Mouse (Mus musculus): ENCODE data around the gene 2210011C24Rik.
A peak's percentile ranks its signal among the peaks of the same experiment; 100 is the strongest.
"Not testable (repeated sequence)": the region's sequence is repeated elsewhere in the genome, so short reads cannot be mapped to it uniquely, and the experiment has no call there.

Gene 2210011C24Rik

DNA sequence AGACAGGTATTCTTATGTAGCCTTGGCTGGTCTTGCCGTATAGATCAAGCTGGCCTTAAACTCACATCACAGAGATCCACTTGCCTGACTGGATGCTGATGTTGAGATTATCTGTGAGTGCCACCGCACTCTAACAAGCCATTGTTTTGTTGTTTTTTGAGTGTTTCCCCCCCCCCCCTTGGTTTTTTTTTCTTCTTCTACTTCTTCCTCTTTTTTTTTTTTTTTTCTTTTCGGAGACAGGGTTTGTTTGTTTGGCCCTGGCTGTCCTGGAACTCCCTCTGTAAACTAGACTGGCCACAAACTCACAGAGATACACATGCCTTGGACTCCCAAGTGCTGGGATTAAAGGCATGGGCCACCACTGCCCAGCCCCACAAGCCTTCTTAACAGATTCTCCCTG lies 17.9 kb downstream of the 2210011C24Rik start:
- no peak for DNase-seq (ENCODE audit: low spot score in 2 of 2)

DNA sequence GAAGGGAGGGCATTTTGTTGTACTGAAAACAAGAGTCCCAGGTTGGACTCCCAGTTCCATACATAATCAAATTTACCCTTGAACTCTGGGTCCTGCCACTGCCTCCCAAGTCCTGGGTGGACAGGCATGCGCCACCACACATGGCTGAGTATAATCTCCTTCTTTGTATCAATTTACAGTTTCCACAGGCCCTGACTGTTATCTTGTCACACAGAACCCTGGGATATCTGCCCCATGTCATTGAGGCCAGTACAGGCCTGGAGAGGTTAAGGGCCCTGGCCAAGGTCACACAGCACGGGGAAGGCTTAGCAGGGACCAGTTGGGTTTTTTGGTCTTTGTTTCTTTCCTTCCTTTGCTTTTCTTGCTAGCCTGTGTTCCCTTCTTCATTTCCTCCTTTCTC lies 19.5 kb downstream of the 2210011C24Rik start:
- no peak for DNase-seq (ENCODE audit: low spot score in 2 of 2)

DNA sequence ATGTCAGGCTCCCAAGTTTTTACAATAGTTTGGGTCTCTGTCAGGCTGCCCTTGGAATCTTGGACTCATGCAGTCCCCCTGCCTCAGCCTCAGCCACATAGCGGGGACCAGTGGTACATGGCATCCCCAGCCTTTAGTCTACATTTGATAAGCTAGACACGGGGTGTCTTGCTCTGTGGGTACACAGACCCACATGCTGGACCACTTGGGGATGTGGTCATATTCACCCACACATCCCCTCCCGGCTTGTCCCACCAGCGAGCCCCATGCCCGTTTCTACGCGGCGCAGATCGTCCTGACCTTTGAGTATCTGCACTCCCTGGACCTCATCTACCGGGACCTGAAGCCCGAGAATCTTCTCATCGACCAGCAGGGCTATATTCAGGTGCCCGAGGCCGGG lies 21.8 kb downstream of the 2210011C24Rik start:
- DNase-seq (ENCODE audit: low spot score in 2 of 2): no peak

DNA sequence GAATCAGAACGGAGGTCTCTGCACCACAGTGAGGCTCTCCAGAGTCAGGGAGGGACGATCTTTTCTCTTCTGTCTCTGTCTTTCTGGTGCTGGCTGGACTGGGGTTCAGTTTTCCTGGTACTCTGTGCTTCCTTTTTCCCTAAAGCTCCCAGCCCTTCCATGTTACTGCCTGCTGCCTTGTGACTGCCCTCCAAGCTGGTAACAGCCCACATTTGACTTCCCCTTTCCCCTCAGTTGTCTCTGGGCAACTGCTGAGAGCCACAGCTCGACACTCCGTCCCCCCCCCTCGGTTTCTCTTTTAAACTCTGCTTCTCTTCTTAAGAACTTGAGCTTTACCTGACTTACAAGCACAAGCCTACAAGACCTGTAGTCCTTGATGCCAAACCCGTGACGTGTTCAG lies 22.7 kb downstream of the 2210011C24Rik start:
- no peak for DNase-seq (ENCODE audit: low spot score in 2 of 2)

DNA sequence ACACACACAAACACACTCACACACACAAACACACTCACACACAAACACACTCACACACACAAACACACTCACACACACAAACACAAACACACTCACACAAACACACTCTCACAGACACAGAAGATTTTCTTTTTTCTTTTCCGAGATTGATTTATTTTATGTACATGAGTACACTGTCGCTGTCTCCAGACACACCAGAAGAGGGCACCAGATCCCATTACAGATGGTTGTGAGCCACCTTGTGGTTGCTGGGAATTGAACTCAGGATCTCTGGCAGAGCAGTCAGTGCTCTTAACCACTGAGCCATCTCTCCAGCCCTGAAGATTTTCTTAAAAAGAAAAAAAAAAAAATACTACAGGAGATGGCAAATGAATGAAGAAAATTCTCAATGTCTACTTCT lies 28.7 kb downstream of the 2210011C24Rik start:
- DNase-seq (ENCODE audit: low spot score in 2 of 2): not testable (repeated sequence)

DNA sequence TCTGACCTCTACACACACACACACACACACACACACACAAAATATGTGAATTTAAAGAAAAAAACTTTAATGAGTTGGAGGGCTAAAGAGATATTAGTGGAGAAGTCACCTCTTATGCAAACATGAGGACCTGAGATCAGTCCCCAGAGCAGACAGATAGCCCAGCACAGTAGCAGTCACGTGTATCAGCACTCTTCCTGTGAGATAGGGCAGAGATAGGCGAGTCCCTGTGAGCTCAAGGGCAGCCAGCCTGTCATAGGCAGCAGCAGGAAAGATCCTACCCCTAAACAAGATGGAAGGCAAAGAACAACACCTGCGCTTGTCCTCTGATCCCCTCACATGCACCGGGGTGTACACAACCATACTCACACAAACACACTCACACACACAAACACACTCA lies 29.5 kb downstream of the 2210011C24Rik start:
- DNase-seq (ENCODE audit: low spot score in 2 of 2): no peak

DNA sequence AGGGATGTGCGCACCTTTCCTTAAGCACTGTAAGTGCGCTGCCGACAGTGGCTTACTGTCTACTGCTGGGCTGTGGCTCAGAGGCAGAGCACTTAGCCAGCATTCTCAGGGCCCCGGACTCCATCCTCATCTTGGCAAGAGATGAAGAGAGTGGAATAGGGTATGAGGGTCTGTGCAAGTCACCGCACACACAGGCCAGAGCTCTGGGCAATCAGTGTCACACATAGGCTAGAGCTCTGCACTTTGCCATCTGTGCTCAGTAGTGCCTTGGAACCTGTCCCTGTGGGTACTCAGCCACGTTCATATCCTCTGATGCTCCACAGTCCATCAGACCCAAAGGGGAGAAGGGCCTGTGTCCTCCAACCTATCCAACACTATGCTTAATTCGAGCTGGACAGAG lies 30.4 kb downstream of the 2210011C24Rik start:
- DNase-seq (ENCODE audit: low spot score in 2 of 2): no peak

DNA sequence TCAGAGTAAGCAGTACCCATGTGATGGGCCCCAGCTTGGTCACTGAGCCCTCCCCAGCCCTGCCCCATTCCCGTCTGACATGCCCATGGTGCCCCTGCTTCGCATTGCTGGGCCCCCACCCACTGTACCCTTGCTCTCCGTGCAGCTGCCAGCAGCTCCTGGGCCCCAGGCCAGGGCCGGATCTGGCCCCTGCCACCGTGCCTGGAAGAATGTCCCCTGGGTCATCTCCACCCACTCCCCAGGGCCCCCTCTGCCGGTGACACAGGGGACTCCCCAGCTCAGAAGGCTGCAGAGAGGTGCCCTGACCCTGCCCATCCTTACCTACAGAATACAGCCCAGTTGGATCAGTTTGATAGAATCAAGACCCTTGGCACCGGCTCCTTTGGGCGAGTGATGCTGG lies 31.1 kb downstream of the 2210011C24Rik start:
- no peak for DNase-seq (ENCODE audit: low spot score in 2 of 2)

DNA sequence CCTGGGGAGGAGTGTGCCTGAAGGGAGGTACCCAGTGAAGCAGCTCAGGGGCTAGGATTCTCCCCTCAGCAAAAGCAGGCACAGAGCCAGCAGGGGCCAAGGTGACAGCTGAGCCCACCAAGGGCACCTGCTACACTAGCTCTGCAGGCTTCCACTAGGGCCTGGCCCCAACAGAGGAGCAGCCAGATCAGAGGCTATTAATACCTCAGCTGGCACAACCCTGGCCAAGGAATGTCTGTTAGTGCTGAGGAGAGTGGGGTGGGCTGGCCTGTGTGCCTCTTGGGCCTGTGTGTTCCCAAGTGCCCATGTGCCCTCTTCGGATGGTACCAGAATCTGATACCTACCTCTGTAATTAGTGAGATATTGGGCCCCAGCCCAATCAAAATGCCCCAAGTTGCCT lies 31.7 kb downstream of the 2210011C24Rik start:
- no peak for DNase-seq (ENCODE audit: low spot score in 2 of 2)

DNA sequence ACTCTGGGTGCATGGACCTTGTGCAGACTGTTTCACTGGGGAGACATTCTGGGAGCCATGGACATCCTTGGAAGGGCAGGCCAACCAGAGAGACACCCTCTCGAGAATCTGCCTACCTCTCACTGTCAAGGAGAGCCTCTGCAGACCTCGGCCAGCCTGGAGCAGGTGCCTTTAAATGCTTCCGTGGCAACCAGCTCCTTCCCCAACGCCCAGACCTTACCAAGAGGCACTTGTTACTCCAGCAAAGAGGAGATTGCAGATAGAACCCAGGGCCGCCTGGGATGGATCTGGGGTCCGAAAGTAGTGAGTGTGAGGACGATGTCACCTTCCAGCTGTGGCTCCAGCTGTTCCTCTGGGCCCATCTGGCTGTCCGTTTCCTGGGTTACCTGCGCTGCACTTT lies 33.8 kb downstream of the 2210011C24Rik start:
- no peak for DNase-seq (ENCODE audit: low spot score in 2 of 2)

DNA sequence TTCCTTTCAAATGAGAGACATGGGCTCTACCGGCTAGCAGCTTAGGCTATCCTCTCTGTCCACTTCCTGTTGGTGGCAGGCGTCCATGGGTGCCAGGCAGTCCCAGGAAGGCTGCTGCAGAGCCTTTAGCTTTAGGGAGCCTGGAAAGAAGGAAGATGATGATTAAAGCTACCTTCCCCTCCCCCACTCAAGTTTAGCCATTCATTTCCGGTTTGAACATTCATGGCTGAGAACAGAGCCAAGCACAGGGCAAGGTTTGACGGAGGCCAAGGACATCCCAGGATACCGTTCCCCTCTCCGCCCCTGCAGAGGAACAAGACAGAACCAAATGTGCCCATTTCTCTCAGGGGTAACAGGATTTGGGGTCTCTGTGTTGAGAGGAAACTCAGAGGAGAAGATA lies 34.3 kb downstream of the 2210011C24Rik start:
- DNase-seq (ENCODE audit: low spot score in 2 of 2): no peak

DNA sequence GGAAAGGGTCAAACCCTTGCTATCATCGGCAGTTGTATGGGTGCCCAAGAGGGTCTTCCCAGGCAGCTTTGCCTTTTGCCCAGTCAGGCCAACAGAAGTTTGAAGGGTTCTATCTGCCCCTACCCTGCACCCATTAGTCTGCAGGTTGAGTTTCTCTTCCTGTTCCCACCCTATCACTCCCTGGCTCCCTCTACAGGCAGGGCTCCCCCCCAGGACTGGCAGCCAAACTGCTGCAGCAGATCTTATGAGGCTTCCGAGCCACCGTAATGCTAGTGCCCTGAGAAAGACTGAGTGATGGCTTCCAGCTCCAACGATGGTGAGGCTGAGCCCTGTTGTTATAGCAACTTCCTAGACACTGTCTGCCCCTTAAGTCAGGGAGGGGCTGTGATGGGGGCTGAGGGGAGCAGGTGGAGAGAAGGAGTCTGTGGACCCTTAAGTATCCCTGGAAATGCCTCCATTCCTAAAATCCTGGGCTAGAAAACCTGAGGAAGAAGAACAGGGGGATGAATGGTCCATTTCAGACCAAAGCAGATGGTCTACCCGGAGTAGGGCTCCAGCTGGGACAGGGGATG lies 35.1 kb downstream of the 2210011C24Rik start:
- DNase-seq (ENCODE audit: low spot score in 2 of 2): no peak

DNA sequence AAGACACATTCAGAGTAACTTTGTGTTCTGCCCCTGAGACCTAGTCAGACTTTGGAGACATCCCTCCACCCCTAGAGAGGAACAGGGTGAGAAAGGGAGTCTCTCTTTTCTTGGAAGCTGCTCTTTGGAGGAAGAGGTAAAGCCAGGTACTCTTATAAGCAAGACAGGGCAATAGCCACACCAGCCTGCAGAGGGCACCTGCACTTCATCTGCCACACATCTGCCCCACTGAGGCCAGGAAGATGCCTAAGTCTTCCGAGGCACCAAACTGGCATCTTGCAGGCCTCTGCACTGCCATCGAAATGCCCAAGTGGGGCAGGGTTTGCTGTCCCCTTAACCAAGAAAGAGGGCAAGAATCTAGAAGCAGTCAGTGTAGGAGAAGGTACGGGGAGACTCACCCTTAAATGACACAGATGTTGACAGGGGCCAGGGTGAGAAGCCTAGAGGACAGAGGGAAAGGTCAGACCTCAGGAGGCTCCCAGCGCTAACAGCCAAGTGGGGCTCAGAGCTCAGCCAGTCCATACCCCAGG lies 35.8 kb downstream of the 2210011C24Rik start:
- no peak for DNase-seq (ENCODE audit: low spot score in 2 of 2)

DNA sequence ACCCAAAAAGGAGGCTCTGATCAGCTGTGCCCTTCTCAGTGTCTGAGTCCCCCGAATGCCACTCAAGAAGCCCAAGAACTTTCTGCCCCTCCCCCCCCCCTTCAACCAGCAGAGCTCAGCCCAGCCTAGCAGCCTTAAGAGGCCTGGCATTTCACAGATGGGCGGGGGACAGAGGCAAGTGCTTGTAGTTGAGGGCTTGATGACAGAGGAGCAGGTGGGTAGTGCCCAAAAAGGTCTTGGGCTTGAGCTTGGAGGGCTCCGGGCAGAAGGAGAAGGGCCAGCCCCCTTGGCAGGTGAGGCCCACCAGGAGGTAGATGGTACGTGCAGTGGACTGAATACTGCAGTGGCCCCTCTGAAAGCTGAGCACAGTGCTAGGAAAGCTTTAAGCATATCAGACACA lies 37.5 kb downstream of the 2210011C24Rik start:
- no peak for DNase-seq (ENCODE audit: low spot score in 2 of 2)

DNA sequence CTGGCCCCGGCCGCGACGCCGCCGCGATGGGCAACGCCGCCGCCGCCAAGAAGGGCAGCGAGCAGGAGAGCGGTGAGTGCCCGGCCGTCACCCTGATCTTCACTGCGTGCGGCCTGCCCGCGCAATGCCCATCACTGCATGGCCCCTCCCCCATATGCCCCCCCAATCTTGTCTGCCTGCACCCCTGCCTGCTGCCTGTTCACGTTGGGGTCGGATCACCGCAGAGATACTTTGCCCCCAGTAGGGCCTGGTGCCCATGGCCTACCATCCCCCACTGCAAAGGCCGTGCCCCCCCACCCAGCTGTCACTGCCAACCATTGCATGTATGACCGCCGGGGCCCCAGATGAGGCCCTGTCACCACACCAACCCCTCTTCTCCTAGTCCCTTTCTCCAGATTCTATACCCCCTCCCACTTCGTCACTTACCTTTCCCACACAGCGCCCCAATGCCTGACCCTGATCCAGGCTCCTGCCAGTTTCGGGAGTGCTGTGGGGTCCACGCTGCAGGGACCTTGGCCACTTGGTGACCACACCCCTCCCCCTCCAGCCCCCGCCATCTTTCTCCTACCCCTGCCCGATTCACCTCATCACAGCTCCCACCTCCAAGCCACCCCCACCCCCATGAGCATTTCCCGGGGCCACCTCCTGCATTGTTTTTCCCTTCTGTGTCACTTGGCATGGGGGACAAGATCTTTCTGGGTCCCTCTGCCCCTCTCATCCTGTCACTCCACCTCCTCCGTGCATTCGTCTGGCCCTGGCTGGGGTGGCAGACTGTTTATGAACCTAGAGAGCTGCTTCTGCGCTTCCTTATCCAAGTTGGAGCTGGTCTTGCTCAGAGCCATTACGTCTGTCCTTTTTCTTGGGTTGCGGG lies 38.6 kb downstream of the 2210011C24Rik start:
- no peak for DNase-seq (ENCODE audit: low spot score in 2 of 2)

DNA sequence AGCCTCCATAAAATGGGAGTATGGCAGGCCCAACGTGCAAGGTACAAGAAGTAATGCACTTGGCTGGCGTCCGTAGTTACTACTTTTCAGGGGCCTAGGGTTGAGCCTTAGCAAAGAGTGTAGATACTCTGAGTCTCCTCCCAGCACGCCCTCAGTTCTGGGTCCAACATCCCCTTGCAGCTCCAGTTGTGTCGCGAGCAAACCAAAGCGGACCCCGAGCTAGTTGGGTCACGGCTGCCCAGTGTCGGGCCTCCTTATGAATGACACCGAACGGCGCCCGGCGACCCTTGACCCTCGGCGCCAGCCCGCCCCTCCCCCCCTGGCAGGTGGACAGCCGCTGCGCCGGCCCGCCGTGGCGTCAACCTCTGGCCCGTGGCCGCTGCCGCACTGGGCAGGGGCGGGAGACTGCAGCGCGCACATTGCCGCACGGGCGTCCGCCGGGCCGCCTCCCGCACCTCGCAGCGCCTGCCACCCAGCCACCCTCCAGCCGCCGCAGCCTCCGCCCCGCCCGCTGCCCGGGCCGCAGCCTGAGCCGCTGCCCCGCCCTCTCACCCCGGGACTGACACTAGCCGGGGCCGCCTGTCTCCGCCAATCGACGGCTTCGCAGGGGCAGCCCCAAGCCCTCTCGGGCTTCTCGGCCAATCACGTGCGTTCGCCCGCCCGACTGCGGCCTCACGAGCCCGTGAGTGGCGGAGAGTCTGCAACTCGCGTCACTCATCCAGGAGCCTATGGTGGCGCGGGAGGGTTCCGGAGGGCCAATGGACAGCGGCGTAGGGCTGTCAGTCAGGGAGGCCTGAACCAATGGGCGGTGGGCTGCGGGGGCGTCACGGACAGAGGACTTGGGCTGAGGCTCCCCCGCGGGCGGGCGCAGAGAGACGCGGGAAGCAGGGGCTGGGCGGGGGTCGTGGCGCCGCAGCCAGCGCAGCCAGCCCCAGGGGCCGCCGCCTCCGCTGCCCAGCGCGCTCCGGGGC lies 39.5 kb downstream of the 2210011C24Rik start, which contains the start of gene Prkaca:
Prkaca (plus strand) TSS at position 844 of the 971 bp plus-strand sequence.
- peak; percentile 99 for DNase-seq (ENCODE audit: low spot score in 2 of 2)

DNA sequence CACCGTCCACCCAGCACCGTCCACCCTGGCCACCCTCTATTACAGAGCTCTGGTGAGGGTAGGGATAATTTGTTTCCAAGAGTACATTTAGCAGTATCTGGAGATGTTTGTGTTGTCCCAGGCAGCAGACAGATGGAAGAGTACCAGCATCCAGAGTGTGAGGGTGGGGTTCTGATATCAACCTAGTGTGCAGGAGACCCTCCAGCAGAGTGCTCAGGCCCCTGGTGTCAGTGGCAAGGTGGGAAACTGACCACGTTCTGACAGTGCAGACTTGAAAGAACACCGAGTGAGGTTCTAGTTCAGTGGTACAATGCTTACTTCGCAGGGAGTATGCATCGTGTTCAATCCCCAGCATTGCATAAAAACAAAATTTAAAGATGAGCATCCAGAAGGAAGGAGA lies 40.3 kb downstream of the 2210011C24Rik start:
- no peak for DNase-seq (ENCODE audit: low spot score in 2 of 2)

DNA sequence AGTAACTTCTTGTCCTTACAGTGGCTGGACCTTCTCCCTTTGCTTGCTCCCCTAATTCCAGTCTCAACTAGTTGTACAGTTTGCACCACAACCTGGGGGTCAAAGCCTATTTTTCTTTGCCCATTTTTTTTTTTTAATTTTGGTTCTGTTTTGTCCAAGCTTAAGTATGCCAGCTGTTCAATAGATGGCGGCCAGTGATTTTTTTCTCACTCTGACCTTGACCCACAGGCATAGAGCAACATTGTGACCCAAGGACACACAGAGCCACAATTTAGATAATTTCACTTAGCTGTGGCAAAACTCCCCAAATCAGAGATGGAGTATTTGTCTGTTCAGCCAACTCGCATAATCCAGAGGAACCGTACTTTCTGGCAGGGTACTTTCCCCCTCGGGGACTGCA lies 40.9 kb downstream of the 2210011C24Rik start:
- no peak for DNase-seq (ENCODE audit: low spot score in 2 of 2)

DNA sequence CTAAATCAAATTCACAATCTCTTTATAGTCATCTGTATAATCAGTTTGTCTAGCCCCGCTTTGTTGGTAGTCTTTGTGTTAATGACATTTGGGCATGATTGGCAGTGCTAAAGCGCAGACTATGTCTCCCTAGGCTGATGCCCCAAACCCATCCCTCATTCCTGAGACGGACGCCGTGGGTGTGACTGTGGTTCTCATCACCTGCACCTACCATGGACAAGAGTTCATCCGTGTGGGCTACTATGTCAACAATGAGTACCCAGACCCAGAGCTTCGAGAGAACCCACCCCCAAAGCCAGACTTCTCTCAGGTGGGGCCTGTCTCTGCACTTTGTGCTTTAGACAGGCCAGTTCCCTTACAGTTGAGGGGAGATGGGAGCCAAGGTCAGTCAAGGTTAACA lies 44.3 kb downstream of the 2210011C24Rik start:
- no peak for DNase-seq (ENCODE audit: low spot score in 2 of 2)

DNA sequence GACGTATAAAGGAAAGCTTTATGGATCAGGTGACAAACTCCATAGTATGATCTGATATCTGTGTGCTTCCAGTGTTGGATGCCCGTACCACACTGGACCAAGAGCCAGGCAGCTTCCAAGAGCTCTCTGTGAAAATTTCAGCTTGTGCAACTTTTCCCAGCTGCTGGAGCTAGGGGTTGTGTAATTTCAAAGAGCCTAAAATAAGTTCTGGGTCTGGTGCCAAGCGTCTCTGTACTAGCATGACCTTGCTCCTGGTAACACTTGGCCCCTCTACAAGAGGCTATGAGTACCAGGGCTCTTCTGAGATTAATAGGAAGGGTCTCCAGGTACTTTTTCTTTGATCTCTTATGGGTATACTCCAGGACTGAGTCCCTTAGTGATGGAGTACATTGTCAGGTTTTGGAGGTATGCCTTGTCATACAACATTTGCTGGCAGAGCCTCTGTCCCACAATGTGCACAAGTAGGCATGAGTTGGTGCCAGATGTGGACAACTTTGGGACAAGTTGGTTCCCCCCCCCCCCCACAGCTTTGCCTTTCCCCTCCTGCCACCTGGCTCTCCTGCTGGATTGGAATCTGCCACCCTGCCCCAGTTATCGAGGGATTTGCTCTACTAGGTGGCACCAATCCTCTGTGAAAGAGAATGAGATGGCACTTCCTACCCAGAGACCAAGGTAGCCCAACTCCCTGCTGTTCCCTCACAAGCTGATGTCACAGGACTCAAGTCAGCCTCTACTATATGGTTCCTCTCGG lies 47.8 kb downstream of the 2210011C24Rik start:
- no peak for DNase-seq (ENCODE audit: low spot score in 2 of 2)

Data from frontal cortex, postnatal 10 days (tissue).